Mouse (Mus musculus) E14TG2a.4 (cell line): ENCODE results near the gene Rps6ka5.

Experiments
- H3K27me3 ChIP-seq: 2 replicates; pipeline ENCODE4 v1.6.1; 2014; ENCODE audit warnings: low read length, control low read depth; ENCODE audit not compliant: insufficient read depth
- H3K36me3 ChIP-seq: 2 replicates; pipeline ENCODE4 v1.6.1; 2014; ENCODE audit warnings: low read length, control low read depth; ENCODE audit not compliant: insufficient read depth
- H3K4me1 ChIP-seq: replicated peaks from 2 replicates; pipeline ENCODE4 v1.6.1; 2014; ENCODE audit warnings: low read depth, low read length, control low read depth
- H3K4me3 ChIP-seq: replicated peaks from 2 replicates; pipeline ENCODE4 v1.5.1; 2014; ENCODE audit warnings: mild to moderate bottlenecking, low read length
- H3K9me3 ChIP-seq: 2 replicates; pipeline ENCODE4 v1.6.1; 2014; ENCODE audit warnings: low read length, control low read depth
- CTCF ChIP-seq: conservative IDR thresholded peaks from 2 replicates; pipeline ENCODE4 v1.5.1; 2014; ENCODE audit warnings: low read length
- NANOG ChIP-seq: IDR thresholded peaks from 2 replicates; pipeline ENCODE4 v1.6.1; 2014; ENCODE audit warnings: borderline replicate concordance, low read length, mixed read lengths
- POU5F1 ChIP-seq: IDR thresholded peaks from 2 replicates; pipeline ENCODE4 v1.6.1; 2014; ENCODE audit warnings: low read length, borderline replicate concordance

The Rps6ka5 gene

DNA sequence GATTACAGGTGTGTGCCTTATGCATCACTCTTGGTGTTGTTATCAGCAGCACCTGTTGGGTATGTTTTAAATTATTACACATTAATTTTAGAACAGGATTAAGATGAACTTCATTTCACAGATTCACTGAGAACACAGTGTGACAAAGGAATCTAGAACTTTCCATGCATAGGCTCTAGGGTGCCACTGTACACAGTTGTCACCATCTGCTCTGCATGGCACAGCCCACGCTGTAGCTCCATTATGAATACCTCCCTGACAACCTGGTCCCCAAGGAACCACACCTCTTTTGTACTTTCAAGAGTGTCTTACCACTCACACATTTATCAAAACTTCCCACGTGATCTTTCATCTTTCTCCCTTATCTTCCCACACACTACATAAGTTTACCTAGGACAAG, 140.2 kb downstream of the Rps6ka5 start:
- no peaks in the 10 kb centered on the region for H3K27me3 ChIP-seq
- no peak overlapping the region for H3K4me3 ChIP-seq
- TF ChIP-seq CTCF, result no peak
- TF ChIP-seq POU5F1, result no peak
- no peak for TF ChIP-seq NANOG
- H3K9me3 ChIP-seq, result no peaks in the 10 kb centered on the region
- H3K4me1 ChIP-seq, result no peaks in the 10 kb centered on the region
- H3K36me3 ChIP-seq, result peaks cover 4% of the 10 kb centered on the region; the same call in 1 of the 2 replicates

DNA sequence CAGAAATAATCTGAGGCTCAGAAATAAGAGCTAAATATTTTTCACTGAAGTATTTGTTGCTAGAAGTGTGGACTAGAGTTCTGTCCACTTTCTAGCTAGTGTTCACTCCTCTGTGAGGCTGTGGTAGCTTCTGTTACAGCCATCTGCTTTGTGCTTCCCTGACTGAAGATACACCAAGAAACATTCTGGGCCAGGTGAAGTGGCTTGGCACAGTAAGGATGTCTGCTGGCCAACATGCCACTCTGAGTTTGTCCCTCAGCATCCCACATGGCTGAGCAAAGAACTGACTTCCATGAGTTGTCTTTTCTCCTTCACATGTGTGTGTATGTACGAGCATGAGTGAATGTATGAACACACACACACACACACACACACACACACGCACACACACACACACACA, 147.6 kb downstream of the Rps6ka5 start:
- Histone ChIP-seq H3K4me1 (no peaks in the 10 kb centered on the region), H3K9me3 (no peaks in the 10 kb centered on the region), H3K4me3 (no peak overlapping the region), H3K36me3 (peaks cover 15% of the 10 kb centered on the region), H3K27me3 (no peaks in the 10 kb centered on the region)
- TF ChIP-seq POU5F1 (no peak), CTCF (no peak)

DNA sequence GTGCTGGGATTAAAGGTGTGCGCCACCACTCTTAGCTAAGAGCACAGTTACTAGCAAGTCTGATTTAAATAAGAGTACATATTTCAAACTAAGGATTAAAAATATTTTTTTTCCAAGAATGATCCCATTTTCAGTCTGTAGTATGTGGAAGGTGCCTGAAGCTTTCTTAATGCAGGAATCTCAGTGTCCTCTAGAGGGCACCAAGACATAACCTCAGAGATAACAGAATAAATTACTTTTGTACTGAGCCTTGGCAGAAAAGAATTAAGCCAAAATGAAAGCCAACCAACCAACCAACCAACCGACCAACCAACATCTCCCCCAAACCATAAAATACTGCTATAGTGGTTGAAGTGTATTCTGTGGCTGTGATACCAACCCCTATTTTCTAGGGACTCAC, 148.5 kb downstream of the Rps6ka5 start:
- no peaks in the 10 kb centered on the region for H3K4me1 ChIP-seq
- peaks cover 17% of the 10 kb centered on the region for H3K36me3 ChIP-seq
- H3K9me3 ChIP-seq, result no peaks in the 10 kb centered on the region
- H3K4me3 ChIP-seq, result no peak overlapping the region
- H3K27me3 ChIP-seq, result no peaks in the 10 kb centered on the region
- TF ChIP-seq NANOG (no peak), POU5F1 (no peak), CTCF (peak; percentile 72)

DNA sequence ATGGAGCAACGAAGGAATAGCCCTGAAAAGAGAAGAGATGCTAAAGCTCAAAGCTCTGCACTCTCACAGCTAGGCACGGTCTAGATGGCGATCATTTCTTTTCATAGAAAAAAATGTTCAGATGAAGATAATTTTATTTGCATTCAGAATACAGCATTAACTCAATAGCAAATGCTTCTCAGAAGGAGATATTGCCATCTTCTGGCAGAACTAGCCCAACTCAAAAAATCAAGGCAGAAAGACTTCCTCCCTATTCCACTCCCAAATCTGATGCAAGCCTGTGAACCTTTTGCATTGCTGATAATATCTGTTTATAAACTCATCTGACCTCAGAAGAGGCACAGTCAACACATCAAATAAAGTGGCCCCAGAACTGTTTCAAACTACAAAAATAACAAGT, 151.0 kb downstream of the Rps6ka5 start:
- Histone ChIP-seq H3K27me3 (no peaks in the 10 kb centered on the region), H3K4me3 (no peak overlapping the region), H3K9me3 (no peaks in the 10 kb centered on the region), H3K36me3 (peaks cover 12% of the 10 kb centered on the region), H3K4me1 (no peaks in the 10 kb centered on the region)
- no peak for TF ChIP-seq NANOG
- no peak for TF ChIP-seq POU5F1
- TF ChIP-seq CTCF, result no peak

- peaks cover 11% of the 10 kb centered on the region for H3K36me3 ChIP-seq
- TF ChIP-seq POU5F1 (no peak), NANOG (no peak), CTCF (no peak)
These were observed 156.2 kb downstream of the Rps6ka5 start for GRCm38 (mm10) chr12:100570522-100571072.

DNA sequence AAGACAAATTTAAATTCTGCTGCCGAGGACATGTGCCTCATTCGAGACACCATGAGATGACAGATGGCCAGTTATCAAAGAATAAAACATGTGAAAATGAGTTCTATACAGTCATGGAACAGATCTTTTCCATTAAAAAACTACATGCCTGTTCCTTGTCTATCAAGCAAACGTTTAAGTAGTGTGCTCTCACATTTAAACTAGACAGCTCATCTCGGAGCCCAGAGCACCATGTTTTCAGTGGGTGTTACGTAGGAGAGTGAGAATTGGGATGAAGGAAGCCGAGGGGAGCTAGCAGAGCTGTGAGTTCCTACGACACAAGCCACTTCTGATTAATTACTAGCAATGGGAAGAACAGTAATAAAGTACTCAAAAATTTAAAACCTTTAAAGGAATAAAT, 158.0 kb downstream of the Rps6ka5 start:
- Histone ChIP-seq H3K27me3 (no peaks in the 10 kb centered on the region), H3K4me3 (no peak overlapping the region), H3K4me1 (no peaks in the 10 kb centered on the region), H3K36me3 (peaks cover 2% of the 10 kb centered on the region; the same call in 1 of the 2 replicates), H3K9me3 (no peaks in the 10 kb centered on the region)
- TF ChIP-seq NANOG, result no peak
- no peak for TF ChIP-seq POU5F1
- TF ChIP-seq CTCF, result no peak

More at GRCm38 (mm10) chr12:100570522-100571072, 156.2 kb downstream of the Rps6ka5 start:
- no peaks in the 10 kb centered on the region for H3K9me3 ChIP-seq
- H3K4me3 ChIP-seq, result no peak overlapping the region
- no peaks in the 10 kb centered on the region for H3K27me3 ChIP-seq
- H3K4me1 ChIP-seq, result no peaks in the 10 kb centered on the region

- TF ChIP-seq POU5F1 (no peak), NANOG (no peak), CTCF (no peak)
- Histone ChIP-seq H3K4me1 (no peaks in the 10 kb centered on the region), H3K36me3 (peaks cover 8% of the 10 kb centered on the region; the same call in 1 of the 2 replicates), H3K4me3 (no peak overlapping the region), H3K9me3 (no peaks in the 10 kb centered on the region), H3K27me3 (no peaks in the 10 kb centered on the region)
These were observed 158.7 kb downstream of the Rps6ka5 start for GRCm38 (mm10) chr12:100568105-100568504.

- H3K36me3 ChIP-seq, result peaks cover 10% of the 10 kb centered on the region; the same call in 1 of the 2 replicates
- H3K27me3 ChIP-seq, result no peaks in the 10 kb centered on the region
- no peaks in the 10 kb centered on the region for H3K9me3 ChIP-seq
- no peak for TF ChIP-seq CTCF
- no peaks in the 10 kb centered on the region for H3K4me1 ChIP-seq
- no peak overlapping the region for H3K4me3 ChIP-seq
These were observed 159.2 kb downstream of the Rps6ka5 start for GRCm38 (mm10) chr12:100567627-100568026.

- TF ChIP-seq POU5F1, result no peak
- no peak for TF ChIP-seq NANOG
- TF ChIP-seq CTCF, result no peak
- Histone ChIP-seq H3K36me3 (peaks cover 30% of the 10 kb centered on the region), H3K4me3 (no peak overlapping the region), H3K27me3 (no peaks in the 10 kb centered on the region), H3K9me3 (no peaks in the 10 kb centered on the region), H3K4me1 (peaks cover 15% of the 10 kb centered on the region)
These were observed 173.1 kb downstream of the Rps6ka5 start for GRCm38 (mm10) chr12:100553675-100554074.
